Mouse (Mus musculus) embryonic stem cell, embryonic (primary cell): ENCODE measurements around the gene L1td1.

Experiments
- CTCF ChIA-PET, 4 experiments: fragments of 300-600 bp in 2 of 4; fragments of 350-600 bp in 2 of 4; sonication (Branson Sonifier 250); formaldehyde crosslinking; loops; one replicate each; lab custom pipeline; 2022; ENCODE audit warnings: inconsistent platforms in 2 of 4; lab: Charles Lee
- POLR2A ChIA-PET, 4 experiments: fragments of 300-600 bp in 2 of 4; fragments of 350-600 bp in 2 of 4; sonication (Branson Sonifier 250); formaldehyde crosslinking; loops; one replicate each; lab custom pipeline; 2022; ENCODE audit warnings: antibody characterized with exemption in 4 of 4, inconsistent platforms in 1 of 4; lab: Charles Lee

L1td1 gene

GRCm38 (mm10) chr4:98724682-98725081 lies 1.9 kb upstream of the L1td1 start:
- CTCF ChIA-PET = interaction anchor here (0.5 to 3.0 kb wide), 35 partner anchors 10 to 488 kb away, joined by 3 to 21 read pairs (median 4); partner anchors contain the start of gene Usp1 (in 1 of the 4)

GRCm38 (mm10) chr4:98725439-98725838 lies 1.1 kb upstream of the L1td1 start:
- ChIA-PET CTCF (interaction anchor here (0.5 to 2.3 kb wide), 54 partner anchors 9 to 647 kb away, joined by 3 to 21 read pairs (median 4); partner anchors contain the start of gene Usp1 (in 1 of the 4)), POLR2A (interaction anchor here (0.6 to 20.3 kb wide), 74 partner anchors 9 to 475 kb away, joined by 3 to 437 read pairs (median 5); partner anchors contain the start of genes Usp1 (in 3 of the 4), Dock7 (in 1 of the 4) and Kank4 (in 1 of the 4))

More at GRCm38 (mm10) chr4:98724682-98725081, 1.9 kb upstream of the L1td1 start:
- POLR2A ChIA-PET = interaction anchor here (0.6 to 20.3 kb wide), 45 partner anchors 10 to 475 kb away, joined by 3 to 437 read pairs (median 6); partner anchors contain the start of genes Usp1 (in 3 of the 4) and Kank4 (in 1 of the 4)

GRCm38 (mm10) chr4:98727295-98727958 lies 893 bp downstream of the L1td1 start:
- CTCF ChIA-PET = interaction anchor here (0.5 to 1.6 kb wide), 14 partner anchors 12 to 928 kb away, joined by 3 to 21 read pairs (median 4); partner anchors contain the start of gene Kank4 (in 1 of the 4)
- POLR2A ChIA-PET = interaction anchor here (0.6 to 20.3 kb wide), 95 partner anchors 8 to 988 kb away, joined by 3 to 437 read pairs (median 5); partner anchors contain the start of genes Usp1 (in 3 of the 4), Kank4 (in 2 of the 4), Alg6 (in 1 of the 4) and Atg4c (in 1 of the 4)

GRCm38 (mm10) chr4:98727959-98728347 lies 1.4 kb downstream of the L1td1 start:
- CTCF ChIA-PET = interaction anchor here (0.6 to 1.6 kb wide), 12 partner anchors 12 to 160 kb away, joined by 3 to 21 read pairs (median 4); partner anchors contain the start of gene Kank4 (in 1 of the 4)
- POLR2A ChIA-PET = interaction anchor here (0.6 to 20.3 kb wide), 95 partner anchors 9 to 988 kb away, joined by 3 to 437 read pairs (median 5); partner anchors contain the start of genes Usp1 (in 3 of the 4), Kank4 (in 2 of the 4), Alg6 (in 1 of the 4) and Atg4c (in 1 of the 4)

- CTCF ChIA-PET = interaction anchor here in 3 of 4 experiments (0.7 to 1.6 kb wide), 7 partner anchors 18 to 99 kb away, joined by 3 to 6 read pairs (median 4); partner anchors contain the start of gene Kank4 (in 1 of the 3)
- POLR2A ChIA-PET = interaction anchor here (0.6 to 20.3 kb wide), 59 partner anchors 9 to 946 kb away, joined by 3 to 437 read pairs (median 6); partner anchors contain the start of genes Usp1 (in 3 of the 4), Dock7 (in 1 of the 4) and Kank4 (in 1 of the 4)
Measured at GRCm38 (mm10) chr4:98728716-98729115, 2.2 kb downstream of the L1td1 start.

- CTCF ChIA-PET = interaction anchor here in 1 of 4 experiments (0.6 to 1.8 kb wide), 3 partner anchors 8 to 74 kb away, joined by 3 to 9 read pairs (median 7); partner anchors contain the start of gene L1td1
- POLR2A ChIA-PET = interaction anchor here (0.7 to 24.6 kb wide), 17 partner anchors 3 to 446 kb away, joined by 3 to 437 read pairs (median 4); partner anchors contain the start of gene L1td1 (in 1 of the 4)
Measured at GRCm38 (mm10) chr4:98733660-98734059, 7.1 kb downstream of the L1td1 start.

- CTCF ChIA-PET = interaction anchor here (0.6 to 1.8 kb wide), 18 partner anchors 8 to 199 kb away, joined by 3 to 10 read pairs (median 4); partner anchors contain the start of gene L1td1 (in 1 of the 4)
- POLR2A ChIA-PET = interaction anchor here (0.5 to 24.6 kb wide), 66 partner anchors 5 to 211 kb away, joined by 3 to 437 read pairs (median 4); partner anchors contain the start of genes Usp1 (in 3 of the 4), Kank4 (in 2 of the 4) and L1td1 (in 2 of the 4)
Measured at GRCm38 (mm10) chr4:98739753-98740152, 13.2 kb downstream of the L1td1 start.

GRCm38 (mm10) chr4:98743209-98743905 lies 16.8 kb downstream of the L1td1 start:
- CTCF ChIA-PET = interaction anchor here in 1 of 4 experiments (0.6 kb wide), 1 partner anchor 217 kb away, joined by 3 read pairs; no protein-coding TSS in a partner anchor

GRCm38 (mm10) chr4:98743906-98744210 lies 17.3 kb downstream of the L1td1 start:
- POLR2A ChIA-PET = interaction anchor here (1.0 to 24.6 kb wide), 14 partner anchors 12 to 179 kb away, joined by 3 to 437 read pairs (median 4); partner anchors contain the start of genes L1td1 (in 2 of the 4), Kank4 (in 1 of the 4) and Usp1 (in 1 of the 4)

More at GRCm38 (mm10) chr4:98743209-98743905, 16.8 kb downstream of the L1td1 start:
- POLR2A ChIA-PET = interaction anchor here (0.8 to 24.6 kb wide), 20 partner anchors 9 to 180 kb away, joined by 3 to 437 read pairs (median 4); partner anchors contain the start of genes L1td1 (in 2 of the 4), Kank4 (in 1 of the 4) and Usp1 (in 1 of the 4)

GRCm38 (mm10) chr4:98754456-98754855 lies 27.9 kb downstream of the L1td1 start:
- ChIA-PET POLR2A (interaction anchor here in 3 of 4 experiments (0.8 to 24.6 kb wide), 8 partner anchors 9 to 79 kb away, joined by 3 to 437 read pairs (median 3); partner anchors contain the start of gene L1td1 (in 1 of the 3)), CTCF (no interaction called here)

More at GRCm38 (mm10) chr4:98743906-98744210, 17.3 kb downstream of the L1td1 start:
- CTCF ChIA-PET = no interaction called here

GRCm38 (mm10) chr4:98756141-98756540 lies 29.6 kb downstream of the L1td1 start:
- ChIA-PET CTCF (interaction anchor here in 1 of 4 experiments (0.6 kb wide), 1 partner anchor 864 kb away, joined by 3 read pairs; no protein-coding TSS in a partner anchor), POLR2A (interaction anchor here in 1 of 4 experiments (0.9 to 24.6 kb wide), 3 partner anchors 12 to 167 kb away, joined by 5 to 437 read pairs (median 6); partner anchors contain the start of gene L1td1)

GRCm38 (mm10) chr4:98758012-98758821 lies 31.7 kb downstream of the L1td1 start:
- ChIA-PET POLR2A (interaction anchor here in 2 of 4 experiments (0.9 to 1.8 kb wide), 5 partner anchors 11 to 59 kb away, joined by 3 to 5 read pairs (median 3); partner anchors contain the start of gene Kank4 (in 1 of the 2)), CTCF (interaction anchor here in 1 of 4 experiments (0.8 kb wide), 1 partner anchor 36 kb away, joined by 3 read pairs; no protein-coding TSS in a partner anchor)

- ChIA-PET POLR2A (interaction anchor here in 2 of 4 experiments (0.6 to 1.8 kb wide), 4 partner anchors 13 to 58 kb away, joined by 3 to 7 read pairs (median 3); partner anchors contain the start of gene Kank4 (in 1 of the 2)), CTCF (interaction anchor here in 2 of 4 experiments (0.8 to 1.9 kb wide), 2 partner anchors 33 to 37 kb away, joined by 3 to 6 read pairs; no protein-coding TSS in a partner anchor)
Measured at GRCm38 (mm10) chr4:98758872-98759518, 32.5 kb downstream of the L1td1 start.

- ChIA-PET POLR2A (interaction anchor here in 3 of 4 experiments (0.6 to 2.2 kb wide), 11 partner anchors 11 to 40 kb away, joined by 3 to 8 read pairs (median 5); no protein-coding TSS in a partner anchor), CTCF (interaction anchor here in 3 of 4 experiments (0.5 to 0.6 kb wide), 4 partner anchors 11 to 1083 kb away, joined by 3 to 6 read pairs (median 3); no protein-coding TSS in a partner anchor)
Measured at GRCm38 (mm10) chr4:98767134-98768133, 40.9 kb downstream of the L1td1 start.
